Mouse (Mus musculus) CH12.LX (cell line): ENCODE data around the gene Erc1. TPM values are rescaled to one million over a fixed set of nuclear protein-coding genes. Genes with fewer than 3 reads are reported as not detected.
A peak's percentile ranks its signal among the peaks of the same experiment; 100 is the strongest.

Experiments
- DNase-seq: peaks from one replicate; pipeline ENCODE4 v3.0.0-alpha.2; 2013; ENCODE audit errors: extremely low read depth
- H3K27ac ChIP-seq: 2 replicates; pipeline ENCODE4 v1.5.1; 2012; ENCODE audit warnings: low read depth, mild to moderate bottlenecking, control low read depth, moderate library complexity; ENCODE audit not compliant: insufficient read depth
- H3K27me3 ChIP-seq: replicated peaks from 2 replicates; pipeline ENCODE3; 2012; ENCODE audit warnings: inconsistent platforms
- H3K36me3 ChIP-seq, 2 experiments: replicated peaks in 1 of 2; 2 replicates each; pipeline versions ENCODE3 to v1.6.1; 2012; ENCODE audit warnings: inconsistent platforms in 1 of 2, low read length in 1 of 2, mild to moderate bottlenecking in 1 of 2, mixed read lengths in 1 of 2, moderate library complexity in 1 of 2; ENCODE audit not compliant: control insufficient read depth in 1 of 2, insufficient read depth in 1 of 2
- H3K4me1 ChIP-seq, 2 experiments: 2 replicates each; pipeline ENCODE4 v1.6.1; 2012; ENCODE audit warnings: inconsistent platforms in 1 of 2, moderate library complexity in 1 of 2; ENCODE audit not compliant: insufficient read depth in 2 of 2, control insufficient read depth in 1 of 2
- H3K4me2 ChIP-seq: 2 replicates; pipeline ENCODE4 v1.6.1; 2012; ENCODE audit warnings: low read depth, mild to moderate bottlenecking, control low read depth; ENCODE audit not compliant: poor library complexity, insufficient read depth, severe bottlenecking
- H3K4me3 ChIP-seq, 3 experiments: fragments of 150-350 bp in 1 of 3; sonication (generic) in 1 of 3; replicated peaks in 1 of 3; 2 replicates each; pipeline versions ENCODE3 to v1.5.1; 2011 to 2012; ENCODE audit warnings: low read depth in 2 of 3, low read length in 2 of 3, mild to moderate bottlenecking in 2 of 3, moderate library complexity in 2 of 3, control low read depth in 1 of 3, improper control_type of control experiment in 1 of 3, inconsistent platforms in 1 of 3, mixed read lengths in 1 of 3; ENCODE audit not compliant: poor library complexity in 1 of 3
- H3K79me2 ChIP-seq: replicated peaks from 2 replicates; pipeline ENCODE4 v1.6.1; 2012; ENCODE audit warnings: mild to moderate bottlenecking, moderate library complexity; ENCODE audit not compliant: control insufficient read depth, poor library complexity, insufficient read depth, severe bottlenecking; ENCODE audit errors: extremely low read depth
- H3K9ac ChIP-seq: 2 replicates; pipeline ENCODE4 v1.6.1; 2012; ENCODE audit warnings: low read depth, mild to moderate bottlenecking, control low read depth, moderate library complexity; ENCODE audit not compliant: insufficient read depth
- H3K9me3 ChIP-seq: replicated peaks from 2 replicates; pipeline ENCODE3; 2012; ENCODE audit warnings: low read length, inconsistent platforms, mixed read lengths
- CTCF ChIP-seq, 2 experiments: IDR thresholded peaks in 1 of 2; conservative IDR thresholded peaks in 1 of 2; 2 replicates each; pipeline ENCODE4 v1.5.1; 2011 to 2012; ENCODE audit warnings: low read depth in 2 of 2, low read length in 2 of 2, improper control_type of control experiment in 1 of 2, inconsistent platforms in 1 of 2, mild to moderate bottlenecking in 1 of 2, moderate library complexity in 1 of 2
- ETS1 ChIP-seq: conservative IDR thresholded peaks from 2 replicates; pipeline ENCODE4 v1.6.1; 2012; ENCODE audit warnings: low read depth, mild to moderate bottlenecking, inconsistent platforms, low read length, improper control_type of control experiment, moderate library complexity
- HCFC1 ChIP-seq: IDR thresholded peaks from 2 replicates; pipeline ENCODE4 v1.6.1; 2012; ENCODE audit warnings: low read depth, mild to moderate bottlenecking, inconsistent platforms, low read length, improper control_type of control experiment
- MYC ChIP-seq: IDR thresholded peaks from 2 replicates; pipeline ENCODE4 v1.6.1; 2011; ENCODE audit warnings: low read depth, mild to moderate bottlenecking, improper control_type of control experiment, low read length
- RAD21 ChIP-seq: IDR thresholded peaks from 2 replicates; pipeline ENCODE4 v1.6.1; 2011; ENCODE audit warnings: low read depth, mild to moderate bottlenecking, low read length, improper control_type of control experiment, moderate library complexity
- SIN3A ChIP-seq: IDR thresholded peaks from 2 replicates; pipeline ENCODE4 v1.6.1; 2012; ENCODE audit warnings: low read length, improper control_type of control experiment, inconsistent platforms
- SMC3 ChIP-seq: IDR thresholded peaks from 2 replicates; pipeline ENCODE4 v1.6.1; 2011; ENCODE audit warnings: low read depth, low read length, improper control_type of control experiment
- USF2 ChIP-seq: conservative IDR thresholded peaks from 2 replicates; pipeline ENCODE4 v1.6.1; 2011; ENCODE audit warnings: low read depth, low read length, improper control_type of control experiment
- dilution Hi-C: fragments of 300-500 bp; cut with MboI; formaldehyde crosslinking; loops from 2 replicates; pipeline ENCODE4 v1.14.3; 2020; ENCODE audit warnings: low sequenced_read_pairs; ENCODE audit not compliant: extremely low pct_unique_long_range_greater_than_20kb, extremely low pct_ligation_motif_present
- in situ Hi-C: fragments of 300-500 bp; cut with MboI; formaldehyde crosslinking; loops from 3 replicates; pipeline ENCODE4 v1.14.3; 2019; ENCODE audit warnings: low sequenced_read_pairs, low pct_ligation_motif_present, low pct_unique_long_range_greater_than_20kb, mixed read lengths
- polyA plus RNA-seq: library from polyadenylated mRNA; unstranded; fragments of >175 nt; gene quantifications from 2 replicates; pipeline ENCODE4 v1.2.1, GENCODE M21; 2012; ENCODE audit warnings: low read depth; ENCODE audit not compliant: insufficient read length
- total RNA-seq, 2 experiments: library from RNA; depleted of rRNA; stranded (reverse); fragments of 300-350 nt in 1 of 2; fragments of >200 nt in 1 of 2; gene quantifications; 2 replicates each; pipeline ENCODE4 v1.2.3; 2012 to 2014

The Erc1 gene
- total and polyA plus RNA-seq, 3 experiments = 1.4 to 3.3 (median 2.5) TPM

DNA sequence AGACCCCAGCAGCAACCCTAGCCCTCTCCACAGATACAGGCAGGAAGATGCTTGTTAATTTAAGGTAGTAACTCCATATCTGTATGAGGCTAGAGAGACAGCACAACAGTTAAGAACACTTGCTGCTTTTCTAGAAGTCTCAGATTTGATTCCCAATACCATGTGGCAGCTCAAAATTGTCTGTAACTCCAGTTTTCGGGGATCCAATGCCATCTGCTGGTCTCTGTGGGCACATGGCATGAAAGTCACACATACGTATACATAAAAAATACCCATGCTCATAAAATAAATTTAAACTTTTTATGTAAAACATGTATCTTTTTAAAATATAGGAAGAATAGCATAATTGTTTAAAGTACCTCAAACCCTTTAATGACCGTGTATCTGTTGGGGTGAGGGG lies 83.6 kb downstream of the Erc1 start:
- TF ChIP-seq HCFC1 (no peak), CTCF (conservative IDR thresholded peaks at IDR 0.05 in 1 of 2, IDR thresholded peaks at IDR 0.05 in 1 of 2; ENCODE audit: low read depth in 2 of 2, low read length in 2 of 2) (peak in 1 of 2 experiments; percentile 19; a peak in 2 of 4 replicates)
- DNase-seq = no peak
- H3K36me3 ChIP-seq = peaks cover 0 to 2% of the 10 kb centered on the region in 2 experiments
- H3K9me3 ChIP-seq = no peaks in the 10 kb centered on the region
- no peak overlapping the region for H3K4me3 ChIP-seq
- dilution Hi-C loops (no loop called here), in situ Hi-C loops (no loop called here)
- peaks cover 0 to 12% of the 10 kb centered on the region in 2 experiments; a peak in 2 of 4 replicates for H3K4me1 ChIP-seq
- no peak overlapping the region for H3K4me2 ChIP-seq
- H3K9ac ChIP-seq = no peak overlapping the region
- H3K27ac ChIP-seq = no peak overlapping the region
- H3K27me3 ChIP-seq = no peaks in the 10 kb centered on the region
- H3K79me2 ChIP-seq = no peaks in the 10 kb centered on the region

DNA sequence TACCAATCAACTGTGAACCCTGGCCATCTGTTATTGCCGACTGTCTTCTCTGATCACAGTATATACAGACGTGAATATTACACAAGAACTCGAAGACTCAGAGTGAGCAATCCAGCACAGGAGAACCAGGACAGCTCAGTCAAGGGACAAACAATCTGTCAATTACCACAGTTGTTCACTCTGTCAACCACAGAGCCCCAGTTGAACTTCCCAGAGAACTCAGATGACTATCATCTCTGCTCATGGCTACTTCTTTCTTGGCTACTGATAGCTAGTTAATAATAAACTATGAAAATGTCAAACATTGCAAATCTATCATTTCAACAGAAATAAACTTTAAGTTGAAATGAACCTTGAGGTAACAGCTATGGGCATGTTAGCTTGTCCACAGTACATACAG lies 88.1 kb downstream of the Erc1 start:
- no peak overlapping the region for H3K4me2 ChIP-seq
- peaks cover 0 to 2% of the 10 kb centered on the region in 2 experiments for H3K36me3 ChIP-seq
- no peak overlapping the region for H3K9ac ChIP-seq
- in situ Hi-C loops = no loop called here
- dilution Hi-C loops = no loop called here
- no peaks in the 10 kb centered on the region for H3K9me3 ChIP-seq
- no peaks in the 10 kb centered on the region for H3K79me2 ChIP-seq
- no peak overlapping the region for H3K4me3 ChIP-seq
- no peaks in the 10 kb centered on the region for H3K27me3 ChIP-seq
- no peak overlapping the region for H3K27ac ChIP-seq
- H3K4me1 ChIP-seq = no peaks in the 10 kb centered on the region
- TF ChIP-seq ETS1 = no peak
- TF ChIP-seq MYC = no peak
- no peak for TF ChIP-seq HCFC1
- no peak for TF ChIP-seq USF2
- DNase-seq = no peak

- H3K36me3 ChIP-seq = peaks cover 0 to 2% of the 10 kb centered on the region in 2 experiments
- H3K4me2 ChIP-seq = no peak overlapping the region
- no peak overlapping the region for H3K4me3 ChIP-seq
- no peaks in the 10 kb centered on the region for H3K4me1 ChIP-seq
- H3K27ac ChIP-seq = no peak overlapping the region
- no peak for DNase-seq
- no peaks in the 10 kb centered on the region for H3K9me3 ChIP-seq
- TF ChIP-seq SMC3 (peak; percentile 28; the same call in 1 of the 2 replicates), SIN3A (no peak), CTCF (conservative IDR thresholded peaks at IDR 0.05 in 1 of 2, IDR thresholded peaks at IDR 0.05 in 1 of 2; ENCODE audit: low read depth in 2 of 2, low read length in 2 of 2) (peak in 1 of 2 experiments; percentile 47; a peak in 2 of 4 replicates), RAD21 (peak; percentile 36)
- TF ChIP-seq, all 38 proteins: peak for 3
- Histone ChIP-seq H3K27me3 (no peaks in the 10 kb centered on the region), H3K79me2 (no peaks in the 10 kb centered on the region), H3K9ac (no peak overlapping the region)
- dilution Hi-C loops = no loop called here
- in situ Hi-C loops = no loop called here
Measured at GRCm38 (mm10) chr6:119758490-119758889, 89.5 kb downstream of the Erc1 start.
